Mouse (Mus musculus) gastrocnemius, postnatal 4 days (tissue): ENCODE results near the gene Ccdc71l. TPM values are rescaled to one million over a fixed set of nuclear protein-coding genes. Genes with fewer than 3 reads are reported as not detected.

Experiments used
- DNase-seq, 2 experiments: peaks; one replicate each; pipeline ENCODE4 v3.0.0; 2021 to 2022; ENCODE audit warnings: low spot score in 2 of 2, mixed read lengths in 2 of 2
- long read RNA-seq, 2 experiments: library from polyadenylated mRNA; stranded (forward); transcript quantifications; one replicate each; pipeline ENCODE4 v2.0.0; 2021
- total RNA-seq, 2 experiments: library from RNA; stranded (reverse); gene quantifications; 2 replicates each; pipeline ENCODE4 v1.2.3; 2021

The Ccdc71l gene
- 1 to 10 TPM; 6.3 TPM for total RNA-seq
- long read RNA-seq, experiment 1, full-length matches to known transcripts, result 25 of 25 reads
- long read RNA-seq, experiment 1, partial matches to known transcripts, result 0 of 25 reads
- long read RNA-seq, experiment 1, other reads (novel, unspliced or antisense), result 0 of 25 reads
- long read RNA-seq, experiment 2, full-length matches to known transcripts, result 30 of 30 reads
- long read RNA-seq, experiment 2, partial matches to known transcripts, result 0 of 30 reads
- long read RNA-seq, experiment 2, other reads (novel, unspliced or antisense), result 0 of 30 reads

DNA sequence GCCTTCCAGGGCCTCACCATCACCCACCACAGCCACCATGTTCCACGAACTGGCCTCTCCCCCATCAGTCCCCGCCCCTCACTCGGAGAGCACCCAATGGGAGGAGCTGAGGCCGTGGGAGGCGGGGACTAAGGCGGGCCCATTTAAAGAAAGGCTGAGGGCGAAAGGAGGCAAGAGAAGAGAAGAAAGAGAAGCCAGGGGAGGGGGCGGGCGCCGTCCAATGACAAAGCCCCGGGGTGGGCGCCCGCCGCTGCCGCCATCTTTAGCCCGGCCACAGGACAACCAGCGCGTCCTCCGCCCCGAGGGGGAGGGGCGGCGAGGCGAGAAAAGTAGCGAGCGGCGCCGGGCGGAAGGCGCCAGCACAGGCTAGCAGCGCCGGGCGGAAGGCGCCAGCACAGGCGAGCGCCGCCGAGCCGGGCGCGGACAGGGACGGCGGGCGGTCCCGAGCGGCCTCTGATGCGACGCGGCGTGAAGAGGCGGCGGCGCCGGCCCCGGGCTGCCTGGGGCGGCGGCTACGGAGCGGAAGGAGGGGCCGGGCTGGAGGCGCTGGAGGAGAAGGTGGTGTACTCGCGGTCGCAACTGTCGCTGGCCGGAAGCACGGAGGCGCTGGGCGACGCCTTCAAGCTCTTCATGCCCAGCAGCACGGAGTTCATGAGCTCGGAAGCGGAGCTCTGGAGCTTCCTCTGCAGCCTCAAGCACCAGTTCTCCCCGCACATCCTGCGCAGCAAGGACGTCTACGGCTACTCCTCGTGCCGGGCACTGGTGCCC is at the start of gene Ccdc71l:
TSS of gene Ccdc71l (plus strand) at position 177 of the 768 bp plus-strand sequence.
- DNase-seq, result peak; percentile 69 to 82

- DNase-seq, result no peak
Measured at GRCm38 (mm10) chr12:32339078-32339477, 39.4 kb upstream of the Ccdc71l start.

DNA sequence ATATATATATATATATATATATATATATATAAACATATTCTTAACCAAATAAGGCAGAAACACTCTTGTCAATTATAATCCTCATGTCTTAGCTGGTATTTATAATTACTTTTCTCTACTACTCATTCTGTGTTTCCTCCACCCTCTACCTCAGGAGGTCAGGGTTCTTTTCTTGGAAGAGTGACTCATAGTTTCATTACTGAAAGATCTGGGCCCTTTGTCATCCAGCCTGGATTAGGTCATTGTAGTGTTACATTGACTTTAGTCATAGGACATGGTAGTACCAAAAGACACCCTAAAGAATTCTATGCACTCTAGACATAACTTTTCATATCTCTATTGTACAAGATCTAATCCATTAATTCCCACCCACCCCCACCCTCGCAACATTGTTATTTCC is 35.0 kb upstream of the Ccdc71l start:
- no peak for DNase-seq

DNA sequence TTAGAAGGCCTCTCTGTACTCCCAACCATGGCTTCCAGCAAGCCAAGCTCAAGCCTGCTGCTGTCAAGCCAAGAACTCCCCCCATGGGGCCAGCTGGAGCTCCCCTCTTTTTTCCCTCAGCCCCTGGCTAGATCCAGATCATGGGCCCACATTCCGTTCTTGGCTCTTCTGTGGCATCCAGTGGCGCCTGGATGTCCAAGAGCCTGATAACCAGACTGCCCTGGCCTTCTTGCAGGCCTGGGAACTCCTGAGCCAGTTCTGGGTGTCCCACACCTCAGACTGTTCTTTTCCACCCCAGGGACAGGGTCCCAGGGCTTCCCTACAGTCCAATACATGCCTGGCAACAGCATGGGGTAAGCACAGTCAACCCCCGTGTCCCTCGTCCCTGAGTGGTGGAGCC is 32.4 kb upstream of the Ccdc71l start:
- no peak for DNase-seq

DNA sequence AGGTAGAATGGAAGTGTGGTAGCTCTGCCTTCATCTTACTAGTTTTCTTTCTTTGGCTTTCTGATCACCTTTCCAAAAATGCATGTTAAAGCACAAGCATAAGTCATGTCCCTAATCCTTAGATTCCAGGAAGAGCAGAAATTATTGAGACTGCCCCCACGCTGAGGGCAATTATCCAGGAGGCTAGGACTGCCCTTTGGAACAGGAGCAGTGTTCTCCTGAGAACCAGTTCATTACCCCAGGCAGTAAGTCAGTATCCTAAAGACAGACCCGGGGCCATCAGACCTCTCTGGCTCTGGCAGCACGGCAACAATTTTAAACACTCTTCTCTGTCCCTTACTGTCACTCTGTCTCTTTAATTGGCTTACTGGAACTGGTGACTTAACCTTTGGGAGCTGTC is 30.0 kb upstream of the Ccdc71l start:
- DNase-seq, result no peak

GRCm38 (mm10) chr12:32351874-32352273 is 26.6 kb upstream of the Ccdc71l start:
- no peak for DNase-seq

DNA sequence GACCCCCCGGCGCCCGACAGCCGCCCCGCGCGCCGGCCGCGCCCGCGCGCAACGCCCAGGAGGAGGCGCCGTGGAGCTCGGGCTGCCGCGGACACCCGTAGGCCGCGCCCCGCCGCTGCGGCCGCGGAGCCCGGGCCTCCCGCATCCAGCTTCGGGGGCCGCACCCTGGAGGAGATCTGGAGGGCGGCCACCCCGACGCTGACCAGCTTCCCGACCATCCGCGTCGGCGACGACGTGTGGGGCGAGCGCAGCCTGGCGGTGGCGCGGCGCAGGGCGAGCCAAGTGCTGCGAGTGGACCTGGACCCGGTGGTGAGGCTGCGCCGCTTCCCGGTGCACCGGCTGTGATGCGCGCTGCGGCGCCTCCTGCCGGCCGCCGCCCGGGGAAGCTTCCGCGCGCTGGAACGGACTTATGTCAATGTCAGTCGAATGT is 807 bp downstream of the Ccdc71l start:
- peak; percentile 76 to 84 for DNase-seq

DNA sequence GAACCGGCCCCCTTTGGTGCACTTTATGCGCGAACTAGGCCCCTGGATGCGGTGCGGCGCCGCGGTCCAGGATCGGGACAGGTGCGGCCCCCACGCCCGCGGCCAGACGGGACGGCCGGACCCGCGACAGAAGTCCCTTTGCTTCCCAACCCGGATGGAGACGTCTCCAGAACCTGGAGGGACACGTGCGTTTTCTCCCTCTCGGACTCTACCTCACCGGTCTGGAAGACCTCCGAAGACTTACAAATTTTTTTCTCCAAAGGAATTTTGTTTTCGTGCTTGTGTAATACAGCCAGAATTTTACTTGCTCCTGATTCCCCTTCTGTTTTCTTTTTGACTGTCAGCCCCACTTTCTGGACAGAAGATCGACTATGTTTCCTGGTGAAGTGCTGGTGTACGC is 1.2 kb downstream of the Ccdc71l start:
- no peak for DNase-seq

DNA sequence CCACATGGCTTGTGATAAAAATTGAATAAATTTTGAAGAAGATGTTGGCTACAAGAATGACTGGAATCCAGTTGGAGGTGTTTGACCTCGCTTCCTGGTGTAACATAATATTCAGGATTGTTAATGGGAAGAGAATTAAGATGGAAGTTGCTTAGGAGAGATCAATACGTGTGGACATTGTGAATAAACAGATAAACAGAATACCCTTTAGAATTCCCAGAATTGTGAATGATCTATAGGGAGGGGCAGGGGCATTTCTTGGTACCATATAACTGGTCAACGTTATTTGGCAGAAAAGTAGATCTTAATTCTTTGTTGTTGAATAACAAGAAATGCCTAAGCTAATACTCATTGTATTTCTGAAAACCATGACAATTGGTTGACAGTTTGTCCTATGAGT is 2.0 kb downstream of the Ccdc71l start:
- DNase-seq, result no peak

GRCm38 (mm10) chr12:32381011-32381410 is 2.5 kb downstream of the Ccdc71l start:
- no peak for DNase-seq

DNA sequence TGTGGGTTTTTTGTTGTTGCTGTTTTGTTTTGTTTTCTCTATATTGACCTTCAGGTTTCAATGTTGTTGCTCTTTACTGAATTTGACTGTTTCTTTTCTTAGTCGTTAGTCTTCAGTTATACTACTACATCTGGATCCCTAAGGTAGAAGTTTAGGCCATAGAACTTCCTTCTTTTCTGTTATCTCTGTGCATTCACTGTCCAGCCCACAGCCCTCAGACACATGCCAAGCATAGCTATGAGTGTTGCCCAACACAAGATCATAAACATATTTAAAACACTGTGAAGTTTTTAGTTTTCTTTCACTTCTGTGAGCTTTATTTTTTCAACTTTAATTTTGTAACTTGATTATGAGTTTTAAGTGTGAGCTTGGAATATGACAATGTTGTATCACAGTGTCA is 41.0 kb downstream of the Ccdc71l start:
- no peak for DNase-seq

GRCm38 (mm10) chr12:32427832-32428231 is 49.3 kb downstream of the Ccdc71l start:
- no peak for DNase-seq

- DNase-seq, result no peak
Measured at GRCm38 (mm10) chr12:32431004-32431403, 52.5 kb downstream of the Ccdc71l start.

Other genes starting within 250 kb of the Ccdc71l start
- 1 to 10 TPM; 4.5 to 4.9 TPM for gene Pik3cg, start 170.0 kb upstream of the Ccdc71l start, total RNA-seq